Mouse (Mus musculus) midbrain, postnatal 0 days (tissue): ENCODE measurements around the gene Gm20518. TPM values are rescaled to one million over a fixed set of nuclear protein-coding genes. Genes with fewer than 3 reads are reported as not detected.

Source experiments
- ATAC-seq: fragments of 200-750 bp; cut with Nextera tagmentation; 2 replicates; pipeline ENCODE4 v1.8.0; 2017; ENCODE audit warnings: moderate number of reproducible peaks, mild to moderate bottlenecking, moderate TSS enrichment, moderate library complexity; ENCODE audit not compliant: low FRiP score
- DNase-seq: peaks from one replicate; pipeline ENCODE4 v3.0.0-alpha.2; 2015; ENCODE audit warnings: low spot score
- H3K27ac ChIP-seq: fragments of 300-500 bp; sonication (generic); 2 replicates; pipeline ENCODE4 v1.5.1; 2014; ENCODE audit warnings: low read depth, mild to moderate bottlenecking, low read length, mixed read lengths
- H3K27me3 ChIP-seq: fragments of 300-500 bp; sonication (generic); 2 replicates; pipeline ENCODE4 v1.6.1; 2014; ENCODE audit warnings: low read length, control low read depth, mixed read lengths; ENCODE audit not compliant: insufficient read depth
- H3K36me3 ChIP-seq: fragments of 300-500 bp; sonication (generic); 2 replicates; pipeline ENCODE4 v1.6.1; 2014; ENCODE audit warnings: low read length, control low read depth, mixed read lengths; ENCODE audit not compliant: insufficient read depth
- H3K4me1 ChIP-seq: fragments of 300-500 bp; sonication (generic); 2 replicates; pipeline ENCODE4 v1.6.1; 2014; ENCODE audit warnings: mild to moderate bottlenecking, control low read depth, antibody characterized with exemption, low read length, mixed read lengths; ENCODE audit not compliant: insufficient read depth
- H3K4me2 ChIP-seq: fragments of 300-500 bp; sonication (generic); 2 replicates; pipeline ENCODE4 v1.6.1; 2014; ENCODE audit warnings: low read depth, mild to moderate bottlenecking, low read length, mixed read lengths; ENCODE audit not compliant: poor library complexity, severe bottlenecking
- H3K4me3 ChIP-seq: fragments of 300-500 bp; sonication (generic); 2 replicates; pipeline ENCODE4 v1.5.1; 2014; ENCODE audit warnings: low read depth, mild to moderate bottlenecking, low read length, moderate library complexity
- H3K9ac ChIP-seq: fragments of 300-500 bp; sonication (generic); replicated peaks from 2 replicates; pipeline ENCODE4 v1.6.1; 2014; ENCODE audit warnings: mild to moderate bottlenecking, low read length, moderate library complexity, mixed read lengths; ENCODE audit not compliant: poor library complexity, severe bottlenecking
- H3K9me3 ChIP-seq: fragments of 300-500 bp; sonication (generic); 2 replicates; pipeline ENCODE4 v1.6.1; 2016; ENCODE audit warnings: low read length, control low read depth
- CTCF ChIP-seq: IDR thresholded peaks from 2 replicates; pipeline ENCODE4 v1.5.1; 2016; ENCODE audit warnings: antibody characterized with exemption, mild to moderate bottlenecking
- WGBS: fragments of 180-500 bp; shearing (Covaris S2); extraction: QIAGEN DNeasy Blood & Tissue Kit; methylation state at CpG from one replicate; pipeline ENCODE4 v1.1.7; 2014; 5-methylcytosine and 5-hydroxymethylcytosine counted together
- polyA plus RNA-seq: library from polyadenylated mRNA; unstranded; fragments of >200 nt; fragmentation: Nextera tagmentation; extraction: Ambion mirVana; gene quantifications from 2 replicates; pipeline ENCODE4 v1.2.1, GENCODE M21; 2015
- total RNA-seq: library from RNA; depleted of rRNA; stranded (reverse); fragments of >200 nt; gene quantifications from 2 replicates; pipeline ENCODE4 v1.2.3, GENCODE M21; 2014

Gm20518 gene
- total and polyA plus RNA-seq, 2 experiments from 2014 or later: 0.15 to 1.6 TPM

DNA sequence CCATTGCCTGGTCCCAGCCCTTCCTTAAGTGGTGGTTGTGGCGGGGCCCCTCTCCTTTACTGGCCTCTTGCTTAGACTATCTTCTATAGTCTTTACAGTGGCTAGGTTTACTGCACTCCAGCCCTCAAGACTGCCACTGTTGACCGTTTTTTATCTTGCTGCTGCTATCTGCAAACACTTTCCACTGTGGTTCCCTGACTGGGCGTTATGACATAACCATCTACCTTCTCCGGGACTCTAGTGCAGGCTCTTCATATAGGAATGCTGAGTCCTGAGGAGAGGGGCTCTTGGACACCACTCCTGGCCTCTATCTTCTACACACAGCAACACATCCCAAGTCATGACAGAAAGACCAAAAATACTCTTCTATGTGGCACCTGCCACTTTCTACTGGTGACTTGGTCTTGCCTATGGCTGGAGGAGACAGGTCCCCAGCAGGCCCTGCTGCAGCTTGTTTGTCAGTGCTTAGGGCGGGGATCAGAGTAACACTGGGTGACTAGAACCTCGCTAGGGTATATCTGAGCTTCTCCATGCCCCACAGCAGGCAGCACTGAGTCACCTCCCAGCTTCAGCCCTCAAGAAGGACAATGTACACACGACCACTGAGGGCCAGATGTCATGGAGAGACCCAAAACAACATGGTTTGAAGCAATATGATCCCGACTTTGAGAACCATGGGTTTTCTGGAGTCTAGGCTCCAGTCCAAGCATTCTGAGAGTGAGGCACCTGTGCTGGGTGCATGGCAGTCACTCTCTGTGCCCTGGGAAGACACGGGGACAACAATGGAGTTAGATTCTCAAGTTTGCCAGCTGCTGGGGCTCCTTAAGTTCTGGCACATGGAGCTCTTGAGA is 42.3 kb upstream of the Gm20518 start:
- H3K4me1 ChIP-seq: no peaks in the 10 kb centered on the region
- H3K36me3 ChIP-seq: no peaks in the 10 kb centered on the region
- H3K4me3 ChIP-seq: no peak overlapping the region
- no peaks in the 10 kb centered on the region for H3K27me3 ChIP-seq
- WGBS: 70% methylated on average over 9 of the region's 9 CpGs
- no peak for TF ChIP-seq CTCF
- H3K9me3 ChIP-seq: no peaks in the 10 kb centered on the region
- ATAC-seq (no peak), DNase-seq (no peak)
- H3K27ac ChIP-seq: no peak overlapping the region
- no peak overlapping the region for H3K4me2 ChIP-seq
- H3K9ac ChIP-seq: no peak overlapping the region

DNA sequence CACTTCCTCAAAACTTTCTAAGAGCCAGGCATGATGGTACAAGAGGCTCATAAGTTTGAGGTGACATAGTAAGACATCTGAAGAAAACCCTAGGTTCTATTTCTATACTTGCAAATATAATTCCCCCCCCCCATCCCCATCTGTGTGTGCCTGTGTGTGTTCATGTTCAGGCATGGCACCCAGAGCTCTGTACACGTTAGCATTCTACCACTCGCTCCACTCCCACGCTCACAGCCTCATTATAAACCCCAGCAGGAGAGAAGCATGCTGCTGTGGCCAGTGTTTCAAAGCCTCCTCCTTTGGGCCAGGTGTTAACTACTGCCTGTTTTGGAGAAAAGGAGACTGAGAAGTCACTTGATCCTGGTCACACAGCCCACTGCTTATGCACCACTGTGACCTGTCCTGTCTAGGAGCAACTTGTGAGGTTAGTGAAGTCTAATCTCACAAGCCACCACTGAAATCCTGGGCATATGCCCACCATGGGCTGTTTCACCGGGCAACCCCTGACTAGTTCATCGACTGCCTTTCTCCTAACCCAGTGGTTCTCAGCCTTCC is 40.5 kb upstream of the Gm20518 start:
- 67% methylated on average over 5 of the region's 5 CpGs for WGBS
- no peaks in the 10 kb centered on the region for H3K36me3 ChIP-seq

DNA sequence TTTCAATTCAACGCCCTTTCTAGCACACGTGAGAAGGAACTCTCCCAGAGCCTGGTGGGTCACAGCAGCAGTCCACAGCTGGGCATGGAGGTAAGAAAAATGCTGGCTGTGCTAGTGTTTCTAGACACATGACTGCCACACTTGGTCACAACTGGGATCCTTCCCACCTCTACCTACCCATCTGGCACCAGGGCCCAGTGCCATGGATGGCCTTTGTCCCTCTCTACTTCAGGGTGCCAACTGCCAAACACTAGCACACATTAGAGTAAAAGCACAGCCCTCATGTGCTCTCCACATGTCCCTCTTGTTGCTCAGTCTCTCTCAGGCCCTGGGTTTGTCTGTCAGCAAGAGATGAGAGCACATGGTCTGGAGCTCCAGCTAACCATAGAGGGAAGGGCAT is 38.2 kb upstream of the Gm20518 start:
- DNase-seq (no peak), ATAC-seq (no peak)
- no peak overlapping the region for H3K27ac ChIP-seq
- no peak overlapping the region for H3K9ac ChIP-seq
- H3K9me3 ChIP-seq: no peaks in the 10 kb centered on the region
- WGBS: 60% methylated on average over 2 of the region's 2 CpGs
- TF ChIP-seq CTCF: no peak
- peaks cover 18% of the 10 kb centered on the region for H3K36me3 ChIP-seq
- no peak overlapping the region for H3K4me2 ChIP-seq
- H3K4me3 ChIP-seq: no peak overlapping the region
- peaks cover 9% of the 10 kb centered on the region; the same call in 1 of the 2 replicates for H3K4me1 ChIP-seq
- H3K27me3 ChIP-seq: no peaks in the 10 kb centered on the region

More for the DNA sequence above, 40.5 kb upstream of the Gm20518 start:
- no peaks in the 10 kb centered on the region for H3K9me3 ChIP-seq
- H3K9ac ChIP-seq: no peak overlapping the region
- no peak for ATAC-seq
- H3K4me2 ChIP-seq: no peak overlapping the region
- peaks cover 2% of the 10 kb centered on the region; the same call in 1 of the 2 replicates for H3K4me1 ChIP-seq
- TF ChIP-seq CTCF: no peak
- H3K4me3 ChIP-seq: no peak overlapping the region
- no peak for DNase-seq
- H3K27me3 ChIP-seq: no peaks in the 10 kb centered on the region
- H3K27ac ChIP-seq: no peak overlapping the region

DNA sequence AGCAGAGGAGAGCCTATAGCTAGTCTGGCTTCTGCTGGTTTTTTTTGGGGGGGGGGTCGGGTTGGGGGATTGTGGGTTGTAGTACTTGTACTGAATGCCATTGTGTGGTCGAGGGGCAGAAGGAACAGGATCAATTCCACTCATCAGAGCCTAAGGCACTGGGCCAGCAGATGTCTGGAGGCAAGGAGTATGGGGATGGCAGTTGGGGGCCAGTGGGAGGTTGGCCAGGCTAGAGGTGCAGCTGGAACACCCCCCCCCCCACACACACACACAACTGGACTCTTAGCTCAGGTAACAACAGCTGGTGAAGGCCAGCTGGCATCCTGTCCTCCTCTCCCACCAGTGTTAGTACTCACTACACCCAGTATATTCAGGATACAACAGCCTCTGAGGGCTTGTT is 37.7 kb upstream of the Gm20518 start:
- DNase-seq (no peak), ATAC-seq (peak; percentile 6; the same call in 1 of the 2 replicates)
- 0% methylated on average over 2 of the region's 2 CpGs for WGBS
- no peaks in the 10 kb centered on the region for H3K9me3 ChIP-seq
- H3K4me3 ChIP-seq: no peak overlapping the region
- H3K9ac ChIP-seq: 0 out of 2 replicates have a peak overlapping the region, but pooled peaks have one; percentile 24
- TF ChIP-seq CTCF: no peak
- H3K27ac ChIP-seq: peak overlapping the region; percentile 89
- H3K27me3 ChIP-seq: no peaks in the 10 kb centered on the region
- H3K36me3 ChIP-seq: peaks cover 19% of the 10 kb centered on the region
- 0 out of 2 replicates have a peak overlapping the region, but pooled peaks have one; percentile 93 for H3K4me2 ChIP-seq
- H3K4me1 ChIP-seq: peaks cover 9% of the 10 kb centered on the region; the same call in 1 of the 2 replicates

GRCm38 (mm10) chr16:17928627-17929104 is 37.2 kb upstream of the Gm20518 start:
- DNase-seq (peak; percentile 92), ATAC-seq (peak; percentile 75)
- WGBS: under 1% methylated on average over 9 of the region's 9 CpGs
- peak; percentile 79 for TF ChIP-seq CTCF
- H3K27me3 ChIP-seq: no peaks in the 10 kb centered on the region
- peak overlapping the region; percentile 93 for H3K4me2 ChIP-seq
- H3K4me3 ChIP-seq: peak overlapping the region; percentile 87
- H3K36me3 ChIP-seq: peaks cover 19% of the 10 kb centered on the region
- H3K4me1 ChIP-seq: peaks cover 9% of the 10 kb centered on the region; the same call in 1 of the 2 replicates
- peak overlapping the region; percentile 92 for H3K9ac ChIP-seq
- peak overlapping the region; percentile 89 for H3K27ac ChIP-seq
- H3K9me3 ChIP-seq: no peaks in the 10 kb centered on the region
